Mouse (Mus musculus) urinary bladder, adult 2 months (tissue): Measurements from ENCODE around the gene Zc3hav1l. TPM values are rescaled to one million over a fixed set of nuclear protein-coding genes. Genes with fewer than 3 reads are reported as not detected.

ENCODE experiments used
- polyA plus RNA-seq: library from polyadenylated mRNA; depleted of rRNA; stranded (reverse); fragments of >200 nt; gene quantifications from 2 replicates; pipeline ENCODE4 v1.2.3, GENCODE M21; 2012; rRNA removed

The Zc3hav1l gene
- polyA plus RNA-seq, 1 experiment, result 6.9 TPM

Other genes starting within 250 kb of the Zc3hav1l start
- not detected in 2 replicates for gene Tmem213, start 190.0 kb downstream of the Zc3hav1l start, polyA plus RNA-seq
- gene Atp6v0a4, start 174.7 kb downstream of the Zc3hav1l start, polyA plus RNA-seq, result 1.1 and 1.5 TPM in 2 replicates
- gene D630045J12Rik, start 45.2 kb downstream of the Zc3hav1l start, polyA plus RNA-seq, result 3.5 and 5.4 TPM in 2 replicates
- 24.6 and 31.6 TPM in 2 replicates for gene Zc3hav1, start 55.3 kb upstream of the Zc3hav1l start, polyA plus RNA-seq
- gene Ttc26, start 82.2 kb upstream of the Zc3hav1l start, polyA plus RNA-seq, result 3.6 and 3.9 TPM in 2 replicates
- 15.2 and 15.5 TPM in 2 replicates for gene Ubn2, start 134.7 kb upstream of the Zc3hav1l start, polyA plus RNA-seq
- 103 and 104 TPM in 2 replicates for gene Fmc1, start 234.2 kb upstream of the Zc3hav1l start, polyA plus RNA-seq